Mouse (Mus musculus) hindbrain, embryonic 14.5 days (tissue): Measurements from ENCODE around the gene Asah2. TPM values are rescaled to one million over a fixed set of nuclear protein-coding genes. Genes with fewer than 3 reads are reported as not detected.

Source experiments
- ATAC-seq: fragments of 200-750 bp; cut with Nextera tagmentation; 2 replicates; pipeline ENCODE4 v1.8.0; 2017; ENCODE audit warnings: moderate number of reproducible peaks, mild to moderate bottlenecking, moderate TSS enrichment, moderate library complexity; ENCODE audit not compliant: low FRiP score
- DNase-seq: peaks from one replicate; pipeline ENCODE4 v3.0.0-alpha.2; 2015; ENCODE audit warnings: low spot score
- H3K27ac ChIP-seq: fragments of 300-500 bp; sonication (generic); 2 replicates; pipeline ENCODE4 v1.5.1; 2014; ENCODE audit warnings: mild to moderate bottlenecking, moderate library complexity
- H3K27me3 ChIP-seq: fragments of 300-500 bp; sonication (generic); 2 replicates; pipeline ENCODE4 v1.6.1; 2014; ENCODE audit warnings: mild to moderate bottlenecking, low read length, mixed read lengths; ENCODE audit not compliant: control insufficient read depth, insufficient read depth
- H3K36me3 ChIP-seq: fragments of 300-500 bp; sonication (generic); replicated peaks from 2 replicates; pipeline ENCODE4 v1.6.1; 2014; ENCODE audit not compliant: control insufficient read depth, insufficient read depth
- H3K4me1 ChIP-seq: fragments of 300-500 bp; sonication (generic); replicated peaks from 2 replicates; pipeline ENCODE4 v1.6.1; 2014; ENCODE audit warnings: antibody characterized with exemption, low read length, mixed read lengths; ENCODE audit not compliant: control insufficient read depth, insufficient read depth
- H3K4me2 ChIP-seq: fragments of 300-500 bp; sonication (generic); replicated peaks from 2 replicates; pipeline ENCODE4 v1.6.1; 2014; ENCODE audit warnings: mild to moderate bottlenecking, moderate library complexity
- H3K4me3 ChIP-seq: fragments of 300-500 bp; sonication (generic); replicated peaks from 2 replicates; pipeline ENCODE4 v1.5.1; 2014; ENCODE audit warnings: mild to moderate bottlenecking, low read length
- H3K9ac ChIP-seq: fragments of 300-500 bp; sonication (generic); 2 replicates; pipeline ENCODE4 v1.6.1; 2014
- H3K9me3 ChIP-seq: fragments of 300-500 bp; sonication (generic); 2 replicates; pipeline ENCODE4 v1.6.1; 2016; ENCODE audit warnings: low read length; ENCODE audit not compliant: control insufficient read depth
- WGBS: fragments of 180-500 bp; shearing (Covaris S2); extraction: QIAGEN DNeasy Blood & Tissue Kit; methylation state at CpG from one replicate; pipeline ENCODE4 v1.1.7; 2014; 5-methylcytosine and 5-hydroxymethylcytosine counted together
- polyA plus RNA-seq: library from polyadenylated mRNA; unstranded; fragments of >200 nt; fragmentation: Nextera tagmentation; extraction: Ambion mirVana; gene quantifications from 2 replicates; pipeline ENCODE4 v1.2.1, GENCODE M21; 2014

Gene Asah2
- polyA plus RNA-seq, 1 experiment from 2014 or later = 1.1 TPM

GRCm38 (mm10) chr19:31967933-31968532 lies 140.0 kb downstream of the Asah2 start:
- H3K27me3 ChIP-seq = no peaks in the 10 kb centered on the region
- no peak overlapping the region for H3K9ac ChIP-seq
- no peaks in the 10 kb centered on the region for H3K36me3 ChIP-seq
- no peak overlapping the region for H3K4me3 ChIP-seq
- DNase-seq (no peak), ATAC-seq (no peak)
- H3K4me1 ChIP-seq = no peaks in the 10 kb centered on the region
- H3K27ac ChIP-seq = no peak overlapping the region
- WGBS = 78% methylated on average over 5 of the region's 5 CpGs
- no peaks in the 10 kb centered on the region for H3K9me3 ChIP-seq
- no peak overlapping the region for H3K4me2 ChIP-seq

GRCm38 (mm10) chr19:31963147-31963546 lies 144.9 kb downstream of the Asah2 start:
- no peak overlapping the region for H3K4me2 ChIP-seq
- 69% methylated on average over 3 of the region's 3 CpGs for WGBS
- H3K9ac ChIP-seq = no peak overlapping the region
- no peaks in the 10 kb centered on the region for H3K4me1 ChIP-seq
- no peak overlapping the region for H3K4me3 ChIP-seq
- no peaks in the 10 kb centered on the region for H3K36me3 ChIP-seq
- H3K27me3 ChIP-seq = no peaks in the 10 kb centered on the region
- DNase-seq (no peak), ATAC-seq (no peak)
- no peak overlapping the region for H3K27ac ChIP-seq
- H3K9me3 ChIP-seq = no peaks in the 10 kb centered on the region

GRCm38 (mm10) chr19:31960434-31960833 lies 147.6 kb downstream of the Asah2 start:
- 95% methylated on average over 2 of the region's 2 CpGs for WGBS
- H3K9ac ChIP-seq = no peak overlapping the region
- H3K27me3 ChIP-seq = no peaks in the 10 kb centered on the region
- no peak overlapping the region for H3K27ac ChIP-seq
- H3K4me2 ChIP-seq = no peak overlapping the region
- ATAC-seq (no peak), DNase-seq (no peak)
- H3K36me3 ChIP-seq = no peaks in the 10 kb centered on the region
- H3K4me1 ChIP-seq = no peaks in the 10 kb centered on the region
- H3K9me3 ChIP-seq = no peaks in the 10 kb centered on the region
- no peak overlapping the region for H3K4me3 ChIP-seq

GRCm38 (mm10) chr19:31956359-31956758 lies 151.7 kb downstream of the Asah2 start:
- DNase-seq = no peak
- 85% methylated on average over 2 of the region's 2 CpGs for WGBS

GRCm38 (mm10) chr19:31954696-31955095 lies 153.3 kb downstream of the Asah2 start:
- WGBS = 84% methylated on average over 4 of the region's 4 CpGs
- no peaks in the 10 kb centered on the region for H3K9me3 ChIP-seq
- no peak overlapping the region for H3K9ac ChIP-seq
- no peaks in the 10 kb centered on the region for H3K4me1 ChIP-seq
- DNase-seq (no peak), ATAC-seq (no peak)
- no peaks in the 10 kb centered on the region for H3K27me3 ChIP-seq
- no peaks in the 10 kb centered on the region for H3K36me3 ChIP-seq
- no peak overlapping the region for H3K4me3 ChIP-seq
- no peak overlapping the region for H3K4me2 ChIP-seq
- no peak overlapping the region for H3K27ac ChIP-seq

More at GRCm38 (mm10) chr19:31956359-31956758, 151.7 kb downstream of the Asah2 start:
- no peak overlapping the region for H3K4me3 ChIP-seq
- H3K4me2 ChIP-seq = no peak overlapping the region
- H3K27me3 ChIP-seq = no peaks in the 10 kb centered on the region
- ATAC-seq = no peak
- H3K27ac ChIP-seq = no peak overlapping the region
- H3K4me1 ChIP-seq = no peaks in the 10 kb centered on the region
- no peak overlapping the region for H3K9ac ChIP-seq
- H3K9me3 ChIP-seq = no peaks in the 10 kb centered on the region
- no peaks in the 10 kb centered on the region for H3K36me3 ChIP-seq

GRCm38 (mm10) chr19:31954267-31954666 lies 153.7 kb downstream of the Asah2 start:
- Histone ChIP-seq H3K27me3 (no peaks in the 10 kb centered on the region), H3K9me3 (no peaks in the 10 kb centered on the region), H3K4me3 (no peak overlapping the region), H3K9ac (no peak overlapping the region), H3K4me1 (no peaks in the 10 kb centered on the region), H3K4me2 (no peak overlapping the region), H3K27ac (no peak overlapping the region), H3K36me3 (no peaks in the 10 kb centered on the region)
- WGBS = 87% methylated on average over 4 of the region's 4 CpGs
- ATAC-seq = no peak
- DNase-seq = no peak

GRCm38 (mm10) chr19:31953799-31954198 lies 154.2 kb downstream of the Asah2 start:
- Histone ChIP-seq H3K36me3 (no peaks in the 10 kb centered on the region), H3K4me1 (no peaks in the 10 kb centered on the region), H3K27me3 (no peaks in the 10 kb centered on the region), H3K9ac (no peak overlapping the region), H3K9me3 (no peaks in the 10 kb centered on the region), H3K4me2 (no peak overlapping the region), H3K4me3 (no peak overlapping the region), H3K27ac (no peak overlapping the region)
- no peak for ATAC-seq
- 77% methylated on average over 2 of the region's 2 CpGs for WGBS
- DNase-seq = no peak

DNA sequence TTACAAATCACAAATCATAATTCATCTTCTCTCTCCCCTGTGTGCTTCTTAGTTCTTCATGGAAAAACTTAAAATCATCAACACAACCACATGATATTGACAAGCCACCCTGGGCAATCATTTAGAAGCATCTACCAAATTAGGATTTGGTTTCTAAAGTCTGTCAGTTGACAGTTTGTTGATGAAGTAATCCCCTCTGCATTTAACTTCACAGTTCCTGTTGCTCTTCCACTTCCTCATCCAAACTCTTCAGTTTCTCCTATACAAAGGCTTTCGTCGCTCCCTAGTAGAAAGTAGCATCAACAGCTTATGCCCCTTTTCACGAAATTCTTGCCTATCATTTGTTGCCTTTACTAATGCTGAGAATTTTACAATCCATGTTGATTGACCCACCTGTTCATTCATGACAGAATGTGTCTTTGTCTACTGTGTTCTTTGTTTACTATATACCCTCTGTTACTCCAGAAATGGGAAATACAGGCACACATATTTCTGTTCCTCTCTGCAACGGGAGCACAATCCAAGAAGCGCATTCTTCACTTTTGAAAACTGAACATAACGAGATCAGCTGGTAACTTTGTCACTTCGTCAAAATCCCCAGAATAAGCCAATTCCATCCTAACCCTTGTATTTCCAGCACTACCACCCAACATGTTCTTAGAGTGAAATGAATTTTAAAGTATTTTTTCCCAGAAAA lies 157.1 kb downstream of the Asah2 start:
- 91% methylated on average over 7 of the region's 7 CpGs for WGBS
- Histone ChIP-seq H3K9me3 (no peaks in the 10 kb centered on the region), H3K27ac (no peak overlapping the region), H3K4me2 (no peak overlapping the region), H3K27me3 (no peaks in the 10 kb centered on the region), H3K36me3 (no peaks in the 10 kb centered on the region), H3K4me3 (no peak overlapping the region), H3K9ac (no peak overlapping the region), H3K4me1 (no peaks in the 10 kb centered on the region)
- no peak for ATAC-seq
- no peak for DNase-seq
